Mouse (Mus musculus) bone marrow, adult 2 months (tissue): ENCODE results near the gene Ube2m.

Experiments
- CTCF ChIP-seq: fragments of 200-500 bp; IDR thresholded peaks from 2 replicates; pipeline ENCODE4 v1.5.1; 2011; ENCODE audit warnings: low read length, control low read depth; ENCODE audit not compliant: control insufficient read depth, insufficient read depth
- POLR2A ChIP-seq: fragments of 200-500 bp; IDR thresholded peaks from 2 replicates; pipeline ENCODE4 v1.6.1; 2011; ENCODE audit warnings: low read depth, mild to moderate bottlenecking, control low read depth, low read length, borderline replicate concordance; ENCODE audit not compliant: control insufficient read depth

- TF ChIP-seq CTCF = no peak
- TF ChIP-seq POLR2A = 0 out of 2 replicates have a peak, but pooled peaks have one; percentile 46
These were observed 27.8 kb downstream of the Ube2m start, which contains the start of gene Zbtb45 for GRCm38 (mm10) chr7:13010005-13010908.
